Mouse (Mus musculus): Measurements from ENCODE around the gene Arl4c. TPM values are rescaled to one million over a fixed set of nuclear protein-coding genes. Genes with fewer than 3 reads are reported as not detected.

Gene Arl4c
- polyA plus RNA-seq, 1 experiment from 2014 or later, result 5.7 TPM

- no peak for TF ChIP-seq EP300 (optimal IDR thresholded peaks at IDR 0.05)
- no peak for TF ChIP-seq CTCF (IDR thresholded peaks at IDR 0.05; ENCODE audit: low read depth)
- no peak overlapping the region for H3K9ac ChIP-seq (ENCODE audit: low read length)
- no peak overlapping the region for H3K4me3 ChIP-seq (ENCODE audit: low read depth, low read length)
- H3K4me1 ChIP-seq (replicated peaks; ENCODE audit: control insufficient read depth, insufficient read depth), result no peaks in the 10 kb centered on the region
- no peaks in the 10 kb centered on the region for H3K9me3 ChIP-seq (ENCODE audit: control insufficient read depth, low read length)
- WGBS, result 71% methylated on average over 8 of the region's 8 CpGs
- H3K36me3 ChIP-seq (ENCODE audit: control insufficient read depth, insufficient read depth, low read length), result no peaks in the 10 kb centered on the region
- no peak for ATAC-seq (ENCODE audit: low FRiP score, low TSS enrichment)
- no peaks in the 10 kb centered on the region for H3K27me3 ChIP-seq (ENCODE audit: control insufficient read depth, insufficient read depth, low read length)
- H3K27ac ChIP-seq (replicated peaks), result no peak overlapping the region
- no peak overlapping the region for H3K4me2 ChIP-seq (replicated peaks; ENCODE audit: low read depth)
- no peak for DNase-seq (ENCODE audit: low spot score)
These were observed 42.2 kb upstream of the Arl4c start for GRCm38 (mm10) chr1:88744261-88744660.

- Histone ChIP-seq H3K27me3 (ENCODE audit: control insufficient read depth, insufficient read depth, low read length) (no peaks in the 10 kb centered on the region), H3K4me1 (replicated peaks; ENCODE audit: control insufficient read depth, insufficient read depth) (no peaks in the 10 kb centered on the region), H3K4me2 (replicated peaks; ENCODE audit: low read depth) (no peak overlapping the region), H3K4me3 (ENCODE audit: low read depth, low read length) (no peak overlapping the region), H3K9me3 (ENCODE audit: control insufficient read depth, low read length) (no peaks in the 10 kb centered on the region), H3K27ac (replicated peaks) (no peak overlapping the region), H3K36me3 (ENCODE audit: control insufficient read depth, insufficient read depth, low read length) (no peaks in the 10 kb centered on the region), H3K9ac (ENCODE audit: low read length) (no peak overlapping the region)
- no peak for ATAC-seq (ENCODE audit: low FRiP score, low TSS enrichment)
- peak; percentile 63 for DNase-seq (ENCODE audit: low spot score)
- no peak for TF ChIP-seq EP300 (optimal IDR thresholded peaks at IDR 0.05)
- peak; percentile 91 for TF ChIP-seq CTCF (IDR thresholded peaks at IDR 0.05; ENCODE audit: low read depth)
- 43% methylated on average over 7 of the region's 7 CpGs for WGBS
These were observed 40.4 kb upstream of the Arl4c start for GRCm38 (mm10) chr1:88742372-88742771.

- no peak for TF ChIP-seq CTCF (IDR thresholded peaks at IDR 0.05; ENCODE audit: low read depth)
- TF ChIP-seq EP300 (optimal IDR thresholded peaks at IDR 0.05), result no peak
- no peaks in the 10 kb centered on the region for H3K9me3 ChIP-seq (ENCODE audit: control insufficient read depth, low read length)
These were observed 37.5 kb upstream of the Arl4c start for GRCm38 (mm10) chr1:88739546-88739945.

GRCm38 (mm10) chr1:88738931-88739330 is 36.9 kb upstream of the Arl4c start:
- H3K9me3 ChIP-seq (ENCODE audit: control insufficient read depth, low read length), result no peaks in the 10 kb centered on the region
- H3K4me1 ChIP-seq (replicated peaks; ENCODE audit: control insufficient read depth, insufficient read depth), result no peaks in the 10 kb centered on the region
- 41% methylated on average over 3 of the region's 3 CpGs for WGBS
- no peak for TF ChIP-seq EP300 (optimal IDR thresholded peaks at IDR 0.05)
- no peak for TF ChIP-seq CTCF (IDR thresholded peaks at IDR 0.05; ENCODE audit: low read depth)
- DNase-seq (ENCODE audit: low spot score) (no peak), ATAC-seq (ENCODE audit: low FRiP score, low TSS enrichment) (no peak)
- no peaks in the 10 kb centered on the region for H3K36me3 ChIP-seq (ENCODE audit: control insufficient read depth, insufficient read depth, low read length)
- H3K4me3 ChIP-seq (ENCODE audit: low read depth, low read length), result no peak overlapping the region
- no peak overlapping the region for H3K4me2 ChIP-seq (replicated peaks; ENCODE audit: low read depth)
- no peaks in the 10 kb centered on the region for H3K27me3 ChIP-seq (ENCODE audit: control insufficient read depth, insufficient read depth, low read length)
- no peak overlapping the region for H3K27ac ChIP-seq (replicated peaks)
- no peak overlapping the region for H3K9ac ChIP-seq (ENCODE audit: low read length)

More at GRCm38 (mm10) chr1:88739546-88739945, 37.5 kb upstream of the Arl4c start:
- H3K36me3 ChIP-seq (ENCODE audit: control insufficient read depth, insufficient read depth, low read length), result no peaks in the 10 kb centered on the region
- no peaks in the 10 kb centered on the region for H3K4me1 ChIP-seq (replicated peaks; ENCODE audit: control insufficient read depth, insufficient read depth)
- H3K9ac ChIP-seq (ENCODE audit: low read length), result no peak overlapping the region
- no peak overlapping the region for H3K4me2 ChIP-seq (replicated peaks; ENCODE audit: low read depth)
- no peak overlapping the region for H3K27ac ChIP-seq (replicated peaks)
- no peaks in the 10 kb centered on the region for H3K27me3 ChIP-seq (ENCODE audit: control insufficient read depth, insufficient read depth, low read length)
- no peak overlapping the region for H3K4me3 ChIP-seq (ENCODE audit: low read depth, low read length)
- WGBS, result 57% methylated on average over 4 of the region's 4 CpGs
- ATAC-seq (ENCODE audit: low FRiP score, low TSS enrichment), result no peak
- no peak for DNase-seq (ENCODE audit: low spot score)

GRCm38 (mm10) chr1:88729496-88729895 is 27.5 kb upstream of the Arl4c start:
- 77% methylated on average over 1 of the region's 1 CpGs for WGBS
- ATAC-seq (ENCODE audit: low FRiP score, low TSS enrichment), result no peak
- Histone ChIP-seq H3K27ac (replicated peaks) (no peak overlapping the region), H3K9ac (ENCODE audit: low read length) (no peak overlapping the region), H3K36me3 (ENCODE audit: control insufficient read depth, insufficient read depth, low read length) (no peaks in the 10 kb centered on the region), H3K9me3 (ENCODE audit: control insufficient read depth, low read length) (no peaks in the 10 kb centered on the region), H3K4me2 (replicated peaks; ENCODE audit: low read depth) (no peak overlapping the region), H3K4me1 (replicated peaks; ENCODE audit: control insufficient read depth, insufficient read depth) (no peaks in the 10 kb centered on the region), H3K27me3 (ENCODE audit: control insufficient read depth, insufficient read depth, low read length) (no peaks in the 10 kb centered on the region), H3K4me3 (ENCODE audit: low read depth, low read length) (no peak overlapping the region)
- TF ChIP-seq EP300 (optimal IDR thresholded peaks at IDR 0.05) (no peak), CTCF (IDR thresholded peaks at IDR 0.05; ENCODE audit: low read depth) (no peak)
- DNase-seq (ENCODE audit: low spot score), result no peak

- Histone ChIP-seq H3K4me2 (replicated peaks; ENCODE audit: low read depth) (no peak overlapping the region), H3K9me3 (ENCODE audit: control insufficient read depth, low read length) (no peaks in the 10 kb centered on the region), H3K27me3 (ENCODE audit: control insufficient read depth, insufficient read depth, low read length) (no peaks in the 10 kb centered on the region), H3K36me3 (ENCODE audit: control insufficient read depth, insufficient read depth, low read length) (no peaks in the 10 kb centered on the region), H3K4me3 (ENCODE audit: low read depth, low read length) (no peak overlapping the region), H3K27ac (replicated peaks) (no peak overlapping the region), H3K9ac (ENCODE audit: low read length) (no peak overlapping the region), H3K4me1 (replicated peaks; ENCODE audit: control insufficient read depth, insufficient read depth) (no peaks in the 10 kb centered on the region)
- ATAC-seq (ENCODE audit: low FRiP score, low TSS enrichment) (no peak), DNase-seq (ENCODE audit: low spot score) (no peak)
- no peak for TF ChIP-seq CTCF (IDR thresholded peaks at IDR 0.05; ENCODE audit: low read depth)
- no peak for TF ChIP-seq EP300 (optimal IDR thresholded peaks at IDR 0.05)
- 65% methylated on average over 1 of the region's 1 CpGs for WGBS
These were observed 25.3 kb upstream of the Arl4c start for GRCm38 (mm10) chr1:88727369-88727768.
